Mouse (Mus musculus): Measurements from ENCODE around the gene Cdnf. TPM values are rescaled to one million over a fixed set of nuclear protein-coding genes. Genes with fewer than 3 reads are reported as not detected.

Cdnf gene
- polyA plus RNA-seq (2014; fragmentation: Illumina TruSeq; extraction: RNeasy Lipid Tissue Mini Kit (QIAGEN cat#74804); ENCODE audit: low replicate concordance): 0.82 TPM

DNA sequence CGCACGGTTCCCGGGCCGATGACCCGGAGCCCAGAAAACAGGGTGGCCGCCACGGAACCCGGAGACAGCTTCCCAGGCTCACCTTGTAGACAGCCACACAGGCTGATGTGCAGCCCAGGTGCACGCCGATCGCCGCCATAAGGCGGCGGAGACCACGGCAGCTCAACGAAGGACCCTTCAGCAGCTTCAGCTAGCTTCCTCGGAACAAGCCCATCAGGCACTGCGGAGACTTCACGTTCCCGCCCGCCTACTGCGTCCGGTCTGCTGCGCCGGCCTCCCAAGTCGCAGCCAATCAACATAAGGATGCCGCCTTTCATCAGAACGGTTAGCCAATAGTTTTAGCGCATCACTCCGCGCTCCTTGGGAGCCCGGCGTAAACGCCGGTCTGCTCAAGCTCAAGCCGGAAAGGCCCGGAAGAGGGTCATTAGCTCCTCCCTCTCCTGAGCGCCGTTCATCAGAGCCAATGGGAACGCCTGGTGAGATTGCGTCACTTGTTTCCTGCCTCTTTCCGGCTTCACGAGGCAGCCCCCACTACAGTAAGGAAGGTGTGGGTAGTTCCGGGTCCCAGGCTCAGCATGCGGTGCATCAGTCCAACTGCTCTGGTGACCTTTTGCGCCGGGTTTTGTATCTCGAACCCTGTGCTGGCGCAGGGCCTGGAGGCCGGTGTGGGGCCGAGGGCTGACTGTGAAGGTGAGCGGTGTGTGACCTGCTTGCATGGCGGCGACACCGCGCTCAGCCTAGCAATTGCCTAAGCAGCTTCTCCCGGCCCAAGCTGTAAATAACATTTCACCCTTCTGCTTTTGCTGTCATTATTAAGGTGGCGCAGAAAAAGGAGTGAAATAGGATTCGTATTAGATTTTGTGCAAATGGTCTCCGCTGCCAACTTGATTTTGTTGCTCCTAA is at the start of gene Cdnf, which contains the start of the genes Gm45902 and Hspa14:
Cdnf (plus strand) TSS at position 479 of the 903 bp plus-strand sequence.
Gm45902 (minus strand) TSS at position 239 of the 903 bp plus-strand sequence.
Hspa14 (minus strand) TSS at position 263 of the 903 bp plus-strand sequence.

DNA sequence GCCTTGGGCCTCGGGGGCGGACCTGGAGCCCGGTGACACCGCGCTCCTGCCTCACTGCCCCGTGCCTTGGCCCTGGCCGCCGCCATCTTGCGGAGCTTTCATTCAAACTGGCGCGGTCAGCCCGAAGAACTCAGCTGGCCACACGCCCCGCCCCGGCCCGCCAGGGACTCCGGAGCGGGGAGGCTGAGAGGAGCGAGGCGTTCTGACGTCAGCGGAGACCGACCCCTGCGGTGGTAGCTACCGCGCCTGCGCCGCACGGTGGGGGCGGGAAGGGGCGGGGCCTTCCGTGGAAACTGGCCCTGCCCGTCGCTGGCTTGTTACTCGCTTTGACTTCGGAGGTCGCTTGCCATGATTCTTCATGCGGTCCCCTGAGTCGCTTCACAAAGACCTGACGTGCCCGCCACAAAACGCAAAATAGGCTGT is 38.0 kb upstream of the Cdnf start, which contains the start of gene Suv39h2:
Suv39h2 (minus strand) TSS at position 171 of the 423 bp plus-strand sequence.

DNA sequence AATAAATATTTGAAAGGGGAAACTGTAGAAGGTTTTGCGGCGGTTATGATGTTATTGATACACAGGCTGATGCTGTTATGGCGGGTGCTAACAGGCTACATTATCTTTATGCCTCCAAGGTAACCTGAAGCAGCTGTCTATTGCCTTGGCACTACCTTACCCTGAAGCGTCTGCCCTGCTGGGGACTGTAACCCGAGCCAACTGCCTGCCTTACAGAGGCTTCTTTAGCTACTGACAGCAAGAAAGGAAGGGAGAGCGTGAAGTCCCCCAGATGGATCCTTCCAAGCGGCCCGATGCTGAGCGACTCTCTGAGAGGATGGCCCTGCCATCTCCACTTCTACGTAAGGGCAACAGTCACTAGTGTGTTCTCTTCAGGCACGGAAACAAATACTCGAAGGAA is 57.4 kb downstream of the Cdnf start, which contains the start of gene Fam107b:
Fam107b (plus strand) TSS at position 303 of the 400 bp plus-strand sequence.

Other genes starting within 250 kb of the Cdnf start
- 24.8 TPM for gene Nmt2, start 228.8 kb upstream of the Cdnf start, polyA plus RNA-seq (2014; fragmentation: Illumina TruSeq; extraction: RNeasy Lipid Tissue Mini Kit (QIAGEN cat#74804); ENCODE audit: low replicate concordance)
- gene Rpp38, start 180.4 kb upstream of the Cdnf start, polyA plus RNA-seq (2014; fragmentation: Illumina TruSeq; extraction: RNeasy Lipid Tissue Mini Kit (QIAGEN cat#74804); ENCODE audit: low replicate concordance): 10.9 TPM
- gene Acbd7, start 176.9 kb upstream of the Cdnf start, polyA plus RNA-seq (2014; fragmentation: Illumina TruSeq; extraction: RNeasy Lipid Tissue Mini Kit (QIAGEN cat#74804); ENCODE audit: low replicate concordance): not detected
- not detected for gene Olah, start 115.8 kb upstream of the Cdnf start, polyA plus RNA-seq (2014; fragmentation: Illumina TruSeq; extraction: RNeasy Lipid Tissue Mini Kit (QIAGEN cat#74804); ENCODE audit: low replicate concordance)
- gene Meig1, start 90.4 kb upstream of the Cdnf start, polyA plus RNA-seq (2014; fragmentation: Illumina TruSeq; extraction: RNeasy Lipid Tissue Mini Kit (QIAGEN cat#74804); ENCODE audit: low replicate concordance): not detected
- gene Dclre1c, start 88.9 kb upstream of the Cdnf start, polyA plus RNA-seq (2014; fragmentation: Illumina TruSeq; extraction: RNeasy Lipid Tissue Mini Kit (QIAGEN cat#74804); ENCODE audit: low replicate concordance): 14.0 TPM
- gene Suv39h2, start 38.0 kb upstream of the Cdnf start, polyA plus RNA-seq (2014; fragmentation: Illumina TruSeq; extraction: RNeasy Lipid Tissue Mini Kit (QIAGEN cat#74804); ENCODE audit: low replicate concordance): 6.9 TPM
- gene Gm45902, start 240 bp upstream of the Cdnf start, polyA plus RNA-seq (2014; fragmentation: Illumina TruSeq; extraction: RNeasy Lipid Tissue Mini Kit (QIAGEN cat#74804); ENCODE audit: low replicate concordance): 1.8 TPM
- gene Hspa14, start 216 bp upstream of the Cdnf start, polyA plus RNA-seq (2014; fragmentation: Illumina TruSeq; extraction: RNeasy Lipid Tissue Mini Kit (QIAGEN cat#74804); ENCODE audit: low replicate concordance): 47.7 TPM
- 83.4 TPM for gene Fam107b, start 57.5 kb downstream of the Cdnf start, polyA plus RNA-seq (2014; fragmentation: Illumina TruSeq; extraction: RNeasy Lipid Tissue Mini Kit (QIAGEN cat#74804); ENCODE audit: low replicate concordance)

All from small intestine, adult 10 weeks (tissue).